Mouse (Mus musculus) adrenal gland, adult 18-20 months (tissue): ENCODE results near the gene Krt71. TPM values are rescaled to one million over a fixed set of nuclear protein-coding genes. Genes with fewer than 3 reads are reported as not detected.
A peak's percentile ranks its signal among the peaks of the same experiment; 100 is the strongest.
"Not testable (repeated sequence)": the region's sequence is repeated elsewhere in the genome, so short reads cannot be mapped to it uniquely, and the experiment has no call there.

Experiments
- DNase-seq, 2 experiments: peaks; one replicate each; pipeline ENCODE4 v3.0.0; 2021 to 2022; ENCODE audit warnings: low spot score in 2 of 2
- long read RNA-seq, 2 experiments: library from polyadenylated mRNA; stranded (forward); transcript quantifications; one replicate each; pipeline ENCODE4 v2.0.0; 2021
- total RNA-seq, 2 experiments: library from RNA; stranded (reverse); gene quantifications; 1 replicate in 1 of 2; 2 replicates in 1 of 2; pipeline ENCODE4 v1.2.3; 2021

Gene Krt71
- not detected for total RNA-seq
- long read RNA-seq, experiment 1: 0 reads
- long read RNA-seq, experiment 2: 0 reads

DNA sequence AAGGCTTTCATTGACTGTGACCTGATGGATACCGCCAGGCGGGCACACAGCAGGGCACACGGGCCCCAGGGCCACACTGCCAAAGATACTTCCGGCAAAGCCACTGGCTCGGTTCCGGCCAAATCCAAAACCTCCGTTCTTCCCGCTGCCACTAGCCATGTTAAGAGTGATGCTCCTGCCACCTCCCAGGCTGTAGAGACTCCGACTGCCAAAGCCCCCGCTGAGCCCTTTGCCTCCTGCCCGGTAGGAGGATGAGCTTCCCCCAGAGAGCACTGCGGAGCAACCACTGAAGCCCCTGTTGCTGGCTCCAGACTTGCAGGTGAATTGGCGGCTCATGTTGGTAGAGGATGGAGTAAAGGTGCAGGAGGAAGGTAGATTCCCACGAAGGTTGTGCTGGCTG, at the start of gene Krt71:
Gene Krt71, minus strand, starts transcription at position 399 of the 400 bp plus-strand sequence.
- DNase-seq: no peak

DNA sequence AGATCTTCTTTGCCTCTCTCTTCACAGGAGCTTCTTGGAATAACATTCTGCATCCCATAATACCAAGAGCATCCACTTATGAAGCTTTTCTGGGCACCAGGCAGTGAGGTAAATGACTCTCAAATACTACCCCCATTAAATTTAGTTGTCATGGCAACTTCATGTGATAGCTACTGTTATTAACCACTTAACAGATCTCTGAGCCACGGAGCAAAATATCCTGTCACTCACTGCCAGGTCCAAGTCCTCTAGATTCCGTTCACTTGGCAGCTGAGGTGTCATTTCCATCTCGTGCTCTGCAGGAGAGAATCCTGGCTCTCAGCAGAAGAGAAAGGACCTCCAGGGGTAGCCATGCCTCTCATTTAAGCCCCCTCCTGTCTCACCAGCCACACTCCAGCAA, 48.0 kb upstream of the Krt71 start:
- DNase-seq: no peak

DNA sequence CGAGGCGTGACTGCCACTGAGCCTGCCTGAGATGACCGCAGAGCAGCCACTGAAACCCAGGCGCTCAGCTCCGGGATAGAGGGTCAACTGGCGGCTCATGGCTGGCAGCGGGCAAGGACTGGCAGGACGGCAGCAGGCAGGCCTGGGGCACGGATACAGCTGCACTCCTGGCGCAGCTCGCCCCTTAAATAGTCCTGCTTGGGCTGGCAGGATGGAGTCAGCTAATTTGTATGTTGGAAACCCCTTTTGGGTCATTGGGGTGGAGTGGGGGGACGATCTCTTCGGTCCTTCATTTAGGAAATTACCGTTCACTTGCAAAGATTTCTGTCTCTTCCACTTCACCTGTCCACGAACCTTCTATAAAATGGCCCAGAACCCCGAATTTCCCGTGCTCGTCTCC, 43.5 kb upstream of the Krt71 start, which contains the start of gene Krt72:
Gene Krt72, minus strand, starts transcription at position 101 of the 400 bp plus-strand sequence.
- no peak for DNase-seq

DNA sequence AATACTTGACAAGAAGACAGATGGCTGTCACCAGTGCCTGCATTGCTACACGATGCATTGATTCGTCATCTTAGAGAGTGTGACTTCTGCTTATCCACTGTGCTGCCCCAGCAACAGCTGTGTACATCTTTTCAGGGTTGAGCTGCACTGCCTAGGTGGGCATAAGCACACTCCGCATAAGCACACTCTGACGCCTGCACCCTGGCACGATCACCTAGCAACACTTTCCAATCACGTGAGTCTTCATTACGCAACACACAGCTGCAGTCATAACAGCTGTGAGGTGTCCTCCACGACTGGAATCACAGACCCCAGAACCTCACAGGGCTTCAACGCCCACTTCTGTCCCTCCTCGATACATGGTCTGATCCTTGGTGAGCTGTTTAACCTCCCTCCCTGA, 30.5 kb upstream of the Krt71 start:
- no peak for DNase-seq

DNA sequence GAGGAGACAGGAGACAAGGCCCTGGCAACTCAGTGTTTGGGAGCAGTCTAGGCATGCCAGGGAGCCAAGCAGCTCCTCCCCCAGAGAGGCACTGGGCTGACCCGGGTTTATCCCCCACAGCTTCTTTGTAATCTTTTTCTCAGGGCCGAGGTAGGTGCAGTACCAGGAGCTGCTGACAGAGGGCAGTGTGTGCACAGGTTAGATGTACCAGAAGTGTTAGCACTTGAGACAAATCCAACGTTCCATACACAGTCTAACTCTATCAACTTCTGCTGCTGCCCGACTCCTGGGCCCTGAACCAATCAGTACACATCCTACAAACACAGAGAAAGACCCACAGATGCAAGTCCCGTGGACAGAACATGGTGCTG, 29.8 kb upstream of the Krt71 start:
- peak; percentile 89 for DNase-seq

DNA sequence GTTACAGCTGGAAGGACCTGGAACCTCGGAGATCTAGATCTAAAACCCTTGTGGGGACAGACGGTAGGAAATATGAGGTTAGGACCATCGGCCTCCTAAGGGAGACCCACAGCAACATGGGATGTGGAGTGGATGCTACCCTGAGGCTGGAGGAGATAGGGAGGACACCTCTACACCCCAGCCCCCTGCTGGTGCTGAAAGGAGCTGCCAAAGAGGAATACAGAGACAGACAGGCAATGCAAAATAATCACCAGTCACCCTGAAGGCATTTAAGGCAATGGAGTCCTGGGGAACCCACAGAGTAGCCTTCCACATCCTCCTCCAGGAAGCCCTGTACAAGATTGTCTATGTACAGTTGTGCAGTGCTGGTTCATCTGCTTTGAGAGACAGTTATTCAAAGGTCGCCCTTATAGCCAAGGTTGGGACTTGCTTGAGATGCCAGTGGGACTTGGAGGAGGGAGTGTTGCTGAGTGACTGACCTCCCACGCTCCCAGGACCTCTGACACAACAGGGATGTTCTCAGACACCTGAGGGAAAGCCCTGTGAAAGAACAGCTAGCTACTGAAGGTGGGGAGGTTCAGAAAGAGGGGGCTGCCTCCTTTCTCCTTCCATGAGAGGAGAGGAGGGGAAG, 29.3 kb upstream of the Krt71 start:
- no peak for DNase-seq

DNA sequence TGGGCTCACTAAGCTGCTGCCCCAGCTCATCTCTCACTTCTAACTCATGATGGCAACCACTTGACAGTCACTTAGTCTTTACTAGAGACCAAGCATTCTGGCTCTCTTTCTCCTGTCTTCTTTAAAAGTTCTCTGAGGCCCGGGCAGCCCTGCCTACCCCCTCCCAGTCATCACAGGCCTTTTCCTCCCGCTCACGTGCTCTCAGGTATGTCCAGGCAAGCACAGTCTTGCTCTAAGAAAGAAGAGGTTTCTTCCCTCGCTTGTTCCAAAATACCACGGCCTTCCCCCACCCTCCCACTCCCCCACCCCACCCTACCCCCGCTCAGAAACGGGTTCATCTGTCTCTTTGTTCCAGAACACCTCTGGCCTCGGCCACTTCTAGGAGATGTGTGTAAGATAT, 27.3 kb upstream of the Krt71 start:
- no peak for DNase-seq

DNA sequence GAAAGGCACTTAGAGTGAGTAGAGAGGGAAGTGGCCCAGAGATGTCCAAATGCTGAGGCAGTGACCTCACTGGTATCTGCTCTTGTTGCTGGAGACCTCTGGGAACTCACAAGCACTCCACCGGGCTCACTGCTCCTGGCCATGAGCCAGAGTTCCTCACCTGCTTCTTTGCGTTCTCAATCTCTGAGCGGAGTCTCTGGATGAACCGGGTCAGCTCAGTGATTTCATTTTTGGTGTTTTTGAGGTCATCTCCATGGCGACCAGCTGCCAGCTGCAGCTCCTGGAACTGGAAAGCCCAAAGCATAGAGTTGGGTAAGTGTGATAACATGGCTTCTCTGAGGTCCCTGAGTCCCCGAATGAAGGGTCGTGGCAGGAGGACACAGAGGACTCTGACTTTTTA, 5.1 kb downstream of the Krt71 start:
- DNase-seq: no peak

DNA sequence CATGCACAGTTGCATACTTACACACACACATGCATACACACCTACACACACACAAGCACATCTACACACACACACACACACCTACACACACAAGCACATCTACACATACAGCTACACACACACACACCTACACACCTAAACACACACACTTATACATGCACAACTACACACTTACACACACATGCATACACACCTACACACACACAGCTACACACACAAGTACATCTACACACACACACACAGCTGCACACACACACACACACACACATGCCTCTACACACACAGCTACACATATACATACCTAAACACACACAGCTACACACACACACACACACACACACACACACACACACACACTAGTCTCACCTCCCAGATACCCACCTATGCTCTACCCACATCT, 12.3 kb downstream of the Krt71 start:
- no peak for DNase-seq

DNA sequence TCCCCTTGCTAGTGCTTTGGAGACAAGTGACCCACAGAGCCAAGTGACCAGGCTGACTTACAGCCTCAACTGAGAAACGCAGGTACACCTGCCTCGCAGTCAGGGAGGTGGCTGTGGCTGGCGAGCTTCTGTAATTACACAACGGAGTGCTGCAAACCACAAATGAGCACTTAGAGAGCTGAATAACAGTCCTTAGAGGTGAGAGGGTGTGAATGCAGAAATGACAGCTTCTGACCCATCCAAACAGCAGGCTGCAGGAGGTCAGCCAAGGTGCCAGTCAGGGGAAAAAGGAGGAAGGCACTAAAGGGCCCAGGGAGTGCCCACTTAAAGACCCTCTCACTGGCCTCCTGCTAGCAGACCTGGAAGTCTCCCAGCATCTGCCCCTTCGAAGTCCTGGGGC, 18.2 kb downstream of the Krt71 start:
- DNase-seq: no peak

DNA sequence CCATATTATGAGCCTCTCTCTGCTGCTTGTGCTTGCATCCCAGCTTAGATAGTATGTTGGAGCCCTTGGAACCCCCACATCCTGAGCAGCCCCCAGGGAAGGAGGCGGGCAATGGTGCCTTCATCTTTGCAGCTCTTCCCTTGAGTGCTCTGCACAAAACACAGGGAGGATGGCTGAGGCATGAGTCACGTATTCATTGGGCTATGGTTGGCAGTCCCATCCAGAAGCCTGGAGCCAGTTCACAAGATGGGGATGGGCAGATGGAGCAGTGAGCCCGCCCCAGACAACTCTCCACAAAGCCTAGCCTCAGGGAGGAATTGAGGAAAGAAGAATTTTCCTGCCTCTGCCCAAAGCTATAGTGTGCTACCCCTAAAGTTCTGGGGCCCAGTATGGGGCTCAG, 27.1 kb downstream of the Krt71 start:
- no peak for DNase-seq

DNA sequence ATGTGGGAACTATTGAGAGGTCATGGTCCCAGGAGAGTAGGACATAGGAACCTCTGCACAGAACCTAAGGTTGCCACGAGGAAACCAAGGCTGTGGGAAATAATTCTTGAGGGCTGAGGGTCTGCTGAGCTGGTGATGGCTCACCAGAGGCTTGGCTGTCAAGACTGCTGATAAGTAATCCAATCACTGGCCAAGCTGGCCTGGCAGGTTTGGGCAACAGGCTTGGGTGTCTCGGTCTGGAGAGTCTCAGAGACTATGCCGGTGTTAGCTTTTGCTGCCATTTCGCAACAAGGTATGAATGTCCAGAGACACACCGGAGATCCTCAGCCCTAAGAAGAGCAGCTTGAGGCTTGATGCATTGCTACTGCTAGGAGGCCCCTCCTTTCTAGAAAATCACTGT, 28.6 kb downstream of the Krt71 start:
- DNase-seq: no peak

DNA sequence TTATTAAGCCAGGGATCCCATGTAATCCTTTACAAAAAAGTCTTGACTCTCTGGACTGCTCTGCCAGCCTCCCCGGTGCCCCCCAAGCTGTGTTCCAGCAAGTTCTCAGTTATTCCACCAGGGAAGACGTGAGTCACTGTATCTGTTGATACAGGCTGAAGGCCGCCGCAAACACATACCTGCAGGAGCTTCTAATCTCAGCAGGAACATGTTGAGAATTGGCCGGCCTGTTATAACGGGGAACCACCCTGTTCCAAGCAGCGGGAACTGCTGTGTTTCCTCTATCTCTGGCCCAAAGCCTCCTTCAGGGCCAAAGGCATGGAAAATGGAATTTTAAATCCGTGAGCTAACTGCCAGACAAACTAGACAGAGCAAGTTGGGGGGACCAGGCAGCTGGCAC, 29.2 kb downstream of the Krt71 start:
- DNase-seq: no peak

DNA sequence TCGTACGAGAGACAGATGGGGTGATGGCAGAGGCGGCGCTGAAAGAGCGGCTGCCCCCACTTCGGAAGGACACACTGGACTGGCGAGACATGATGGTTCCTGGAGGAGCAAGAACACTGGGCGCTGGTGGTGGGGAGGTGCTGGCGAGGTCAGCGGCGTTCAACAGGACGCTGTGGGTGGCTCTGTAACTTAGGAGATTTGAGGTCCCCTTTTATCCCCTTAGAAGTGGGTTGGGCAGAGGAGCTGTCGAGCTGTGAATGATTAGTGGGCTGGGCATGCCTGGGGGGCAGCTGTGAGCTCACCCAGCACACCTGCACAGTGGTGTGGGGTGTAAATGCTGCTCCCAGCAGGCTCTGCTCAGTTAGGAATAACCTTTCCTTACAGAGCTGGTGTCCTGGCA, 30.2 kb downstream of the Krt71 start, which contains the start of gene Krt5:
Gene Krt5, minus strand, starts transcription at position 179 of the 400 bp plus-strand sequence.
- DNase-seq: no peak

DNA sequence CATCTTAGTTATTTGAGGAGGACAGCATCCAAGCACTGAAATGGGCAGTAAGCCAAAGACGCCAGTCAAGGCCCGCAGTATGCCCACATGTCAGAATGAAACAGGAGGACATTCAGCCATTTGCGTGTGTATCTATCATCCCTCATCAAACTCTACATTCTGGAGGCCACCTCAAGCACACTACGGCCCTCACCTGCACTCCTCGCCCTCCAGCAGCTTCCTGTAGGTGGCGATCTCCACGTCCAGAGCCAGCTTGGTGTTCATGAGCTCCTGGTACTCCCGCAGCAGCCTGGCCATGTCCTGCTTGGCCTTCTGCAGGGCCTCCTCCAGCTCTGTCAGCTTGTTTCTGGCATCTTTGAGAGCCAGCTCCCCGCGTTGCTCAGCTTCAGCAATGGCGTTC, 34.2 kb downstream of the Krt71 start:
- DNase-seq: no peak

DNA sequence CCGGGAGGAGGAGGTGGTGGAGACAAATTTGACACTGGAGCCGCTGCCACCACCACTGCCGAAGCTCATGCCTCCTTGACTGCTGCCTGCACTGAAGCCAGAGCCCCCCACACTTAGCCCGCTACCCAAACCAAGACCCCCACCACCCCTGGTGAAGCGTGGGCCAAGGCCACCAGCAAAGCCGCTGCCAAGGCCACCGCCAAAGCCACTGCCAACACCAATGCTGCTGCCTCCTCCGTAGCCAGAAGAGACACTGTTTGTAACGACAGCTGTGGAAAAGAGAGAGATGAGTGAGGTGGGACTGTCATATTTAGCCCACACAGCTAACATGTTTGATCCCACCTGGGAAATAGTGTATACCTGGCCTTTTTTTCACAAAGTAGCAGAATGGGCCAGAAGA, 35.5 kb downstream of the Krt71 start:
- DNase-seq: no peak

DNA sequence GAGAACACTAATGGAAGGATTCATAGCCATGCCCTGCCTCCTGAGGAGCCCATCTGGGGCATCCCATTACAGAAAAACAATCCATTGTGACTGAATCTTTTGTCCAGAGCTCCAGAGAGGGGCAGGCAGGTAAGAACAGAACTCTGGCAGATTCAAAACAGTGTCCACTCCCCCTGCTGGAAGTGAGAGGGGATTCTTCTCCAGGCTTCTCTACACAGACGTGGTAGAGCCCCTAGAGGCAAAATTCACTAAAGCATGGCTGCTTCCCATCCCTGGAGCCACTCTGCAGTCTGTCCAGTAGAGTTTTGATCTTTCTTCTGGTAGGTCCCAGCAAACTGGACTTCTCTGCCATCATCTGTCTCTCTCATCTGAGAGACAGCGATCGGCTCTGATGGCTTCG, 38.8 kb downstream of the Krt71 start:
- no peak for DNase-seq

DNA sequence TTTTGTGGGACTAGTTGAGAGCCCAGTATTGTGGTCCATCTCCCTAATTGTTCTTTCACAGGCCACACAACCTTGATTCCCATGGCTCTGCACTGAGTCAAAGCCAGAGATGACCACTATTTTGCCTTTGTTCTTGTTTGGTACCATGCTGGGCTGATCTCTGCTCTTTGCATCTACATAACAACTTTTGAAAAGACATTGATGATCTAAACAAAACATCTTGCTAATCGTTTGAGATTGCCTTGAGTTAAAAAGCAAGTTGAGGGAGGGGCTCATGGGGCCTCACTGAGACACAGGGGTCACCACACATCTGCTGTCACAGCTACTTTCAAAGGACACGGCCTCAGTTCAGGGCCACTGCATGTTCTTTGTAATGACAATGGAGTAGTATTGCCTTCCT, 40.5 kb downstream of the Krt71 start:
- no peak for DNase-seq

DNA sequence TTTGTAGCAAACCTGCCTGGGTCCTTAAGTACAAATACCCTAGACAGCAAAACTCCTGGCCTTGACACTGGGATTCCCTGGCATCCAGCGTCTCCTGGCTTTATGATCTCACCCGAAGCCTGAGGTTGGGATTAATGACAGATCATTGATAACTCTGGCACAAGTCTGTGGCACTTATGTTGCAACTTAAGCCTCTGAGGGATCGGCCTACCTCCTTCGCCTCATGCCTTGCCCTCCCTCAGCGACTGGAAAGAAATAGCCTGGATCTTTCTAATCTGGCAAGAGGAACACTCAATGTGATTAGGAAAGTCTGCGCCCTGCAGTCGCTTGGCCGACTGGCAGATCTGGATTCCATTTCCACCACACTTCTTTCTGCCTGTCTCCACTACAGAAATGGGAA, 43.0 kb downstream of the Krt71 start:
- DNase-seq: no peak

DNA sequence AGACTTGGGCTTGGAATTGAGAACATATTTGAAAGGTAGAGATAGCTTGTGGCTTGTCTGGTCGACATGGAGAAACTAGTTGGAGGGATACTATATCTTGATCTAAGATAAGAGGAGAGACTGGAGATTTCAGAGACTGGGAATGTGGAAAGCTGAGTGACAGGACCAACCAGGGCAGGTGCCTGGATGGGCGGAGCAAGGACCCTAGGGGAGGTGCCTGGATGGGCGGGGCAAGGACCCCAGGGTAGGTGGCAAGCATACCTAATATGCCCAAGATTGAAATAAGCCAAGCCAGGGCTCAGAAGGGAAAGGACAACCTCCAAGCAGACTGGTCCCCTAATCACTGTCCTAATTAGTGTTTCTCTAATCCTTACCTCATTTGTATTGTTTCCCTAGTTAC, 43.7 kb downstream of the Krt71 start:
- DNase-seq: no peak

DNA sequence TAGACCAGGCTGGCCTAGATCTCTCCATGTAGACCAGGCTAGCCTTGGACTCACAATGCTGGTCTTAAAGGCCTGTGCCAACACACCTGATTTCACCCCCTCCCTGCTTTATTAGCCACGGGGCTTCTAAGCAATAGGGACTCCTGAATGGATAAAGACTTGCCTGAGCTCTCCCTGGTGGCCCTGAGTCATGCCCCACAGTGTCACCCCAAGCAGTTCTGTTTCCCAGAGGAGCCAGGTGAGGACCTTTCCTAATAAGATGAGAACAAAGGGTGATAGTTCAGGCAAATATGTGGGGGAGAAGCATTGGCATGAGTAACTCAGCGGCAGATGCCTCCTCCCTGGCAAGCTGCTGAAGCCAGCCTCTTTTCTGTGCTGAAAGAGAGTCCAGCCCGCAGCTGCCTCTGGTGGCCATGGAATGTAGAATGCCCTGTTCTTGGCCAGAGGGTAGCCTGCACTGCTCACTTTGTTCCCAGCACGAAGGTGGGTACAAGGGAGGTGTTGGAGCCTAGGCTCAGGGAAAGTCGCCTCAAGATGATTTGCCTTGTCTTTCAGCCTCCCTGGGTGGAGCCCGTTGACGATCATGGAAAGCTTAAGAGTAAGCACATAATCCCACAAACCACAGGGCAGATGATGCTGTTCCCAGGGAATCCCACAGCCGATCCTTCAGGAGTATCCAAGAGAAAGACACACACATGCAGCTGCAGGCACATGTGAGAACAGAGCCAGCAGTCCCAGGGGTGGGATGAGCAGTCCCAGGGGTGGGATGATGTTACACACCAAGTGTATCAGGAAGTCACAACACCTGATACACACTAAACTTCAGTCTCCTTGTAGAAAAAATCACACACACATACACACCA, 45.4 kb downstream of the Krt71 start:
- no peak for DNase-seq

DNA sequence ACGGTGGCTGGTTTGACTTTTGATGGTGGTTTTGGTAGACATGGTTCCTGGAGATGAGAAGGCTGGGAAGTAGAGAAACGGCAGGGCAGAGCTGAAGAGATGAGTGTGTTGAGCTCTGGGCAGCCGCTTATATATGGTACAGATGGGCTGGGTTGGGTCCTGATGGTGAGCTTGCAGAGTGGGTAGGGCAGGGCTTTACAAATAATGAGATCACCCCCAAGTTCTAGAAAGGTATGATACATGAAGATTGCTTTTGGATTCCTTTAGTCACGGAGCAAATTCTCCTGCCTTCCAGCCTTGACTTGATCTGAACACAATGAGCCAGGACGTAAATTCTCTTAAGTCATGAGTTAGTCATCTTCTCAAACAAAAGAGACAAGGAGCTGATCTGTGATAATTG, 48.7 kb downstream of the Krt71 start, which contains the start of gene Krt6a:
Gene Krt6a, minus strand, starts transcription at position 101 of the 400 bp plus-strand sequence.
- no peak for DNase-seq

DNA sequence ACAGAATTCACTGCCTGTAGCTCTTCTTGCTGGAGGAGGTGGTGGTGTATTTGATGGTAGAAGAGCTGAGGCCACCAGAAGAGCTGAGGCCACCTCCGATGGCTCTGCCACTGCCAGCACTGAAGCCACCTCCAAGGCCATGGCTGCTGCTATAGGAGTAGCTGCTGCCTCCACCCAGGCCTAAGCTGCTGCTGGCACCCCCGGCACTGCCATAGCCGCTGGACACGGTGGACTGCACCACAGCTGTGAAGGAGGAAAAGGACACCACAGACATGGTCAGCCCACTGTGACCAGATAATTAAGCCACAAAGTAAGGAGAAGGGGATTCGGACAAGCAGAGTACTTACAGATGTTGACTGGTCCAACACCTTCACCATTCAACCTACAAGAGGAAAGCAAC, 52.4 kb downstream of the Krt71 start:
- DNase-seq: not testable (repeated sequence)
